Mouse (Mus musculus) midbrain, embryonic 15.5 days (tissue): ENCODE results near the gene Kctd13. TPM values are rescaled to one million over a fixed set of nuclear protein-coding genes. Genes with fewer than 3 reads are reported as not detected.

Experiments used
- ATAC-seq: fragments of 200-750 bp; cut with Nextera tagmentation; replicated peaks from 2 replicates; pipeline ENCODE4 v1.8.0; 2017; ENCODE audit warnings: moderate TSS enrichment
- H3K27ac ChIP-seq: fragments of 300-500 bp; sonication (generic); 2 replicates; pipeline ENCODE4 v1.5.1; 2015; ENCODE audit warnings: mild to moderate bottlenecking, inconsistent platforms
- H3K27me3 ChIP-seq: fragments of 300-500 bp; sonication (generic); replicated peaks from 2 replicates; pipeline ENCODE4 v1.6.1; 2015; ENCODE audit warnings: inconsistent platforms
- H3K36me3 ChIP-seq: fragments of 300-500 bp; sonication (generic); replicated peaks from 2 replicates; pipeline ENCODE4 v1.6.1; 2015; ENCODE audit warnings: inconsistent platforms
- H3K4me1 ChIP-seq: fragments of 300-500 bp; sonication (generic); 2 replicates; pipeline ENCODE4 v1.6.1; 2015; ENCODE audit warnings: inconsistent platforms
- H3K4me2 ChIP-seq: fragments of 300-500 bp; sonication (generic); 2 replicates; pipeline ENCODE4 v1.6.1; 2015; ENCODE audit warnings: inconsistent platforms, mild to moderate bottlenecking, moderate library complexity
- H3K4me3 ChIP-seq: fragments of 300-500 bp; sonication (generic); 2 replicates; pipeline ENCODE4 v1.5.1; 2015; ENCODE audit warnings: mild to moderate bottlenecking, inconsistent platforms
- H3K9ac ChIP-seq: fragments of 300-500 bp; sonication (generic); 2 replicates; pipeline ENCODE4 v1.6.1; 2015; ENCODE audit warnings: mild to moderate bottlenecking, inconsistent platforms
- H3K9me3 ChIP-seq: fragments of 300-500 bp; sonication (generic); 2 replicates; pipeline ENCODE4 v1.6.1; 2016; ENCODE audit warnings: inconsistent platforms
- WGBS: fragments of 180-500 bp; shearing (Covaris S2); methylation state at CpG from one replicate; pipeline ENCODE4 v1.1.7; 2015; ENCODE audit warnings: mixed read lengths; 5-methylcytosine and 5-hydroxymethylcytosine counted together
- polyA plus RNA-seq: library from polyadenylated mRNA; unstranded; fragments of >200 nt; fragmentation: Nextera tagmentation; extraction: Ambion mirVana; gene quantifications from 2 replicates; pipeline ENCODE4 v1.2.1, GENCODE M21; 2015

Kctd13 gene
- polyA plus RNA-seq, 1 experiment from 2014 or later, result 133 TPM

DNA sequence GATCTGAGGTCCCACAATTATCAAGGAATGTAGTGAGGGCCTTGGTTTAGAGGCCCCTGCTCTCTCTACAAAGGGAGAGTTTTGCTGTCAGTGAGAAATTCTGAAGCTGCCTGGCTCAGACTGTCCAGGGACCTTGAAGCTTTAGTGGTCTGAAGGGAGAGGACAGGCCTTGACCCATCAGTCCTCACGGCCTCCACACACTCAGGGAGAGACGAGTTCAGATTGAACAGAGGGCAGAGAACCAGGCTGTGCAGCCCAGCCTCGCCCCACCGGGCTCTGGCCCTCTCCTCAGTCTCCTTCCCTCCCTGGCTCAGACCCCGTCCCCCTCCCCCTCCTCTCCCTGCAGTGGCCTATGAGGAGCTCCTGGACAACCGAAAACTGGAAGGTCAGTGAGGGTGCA, 38.7 kb downstream of the Kctd13 start:
- H3K27ac ChIP-seq, result no peak overlapping the region
- peaks cover 58% of the 10 kb centered on the region for H3K36me3 ChIP-seq
- H3K9me3 ChIP-seq, result no peaks in the 10 kb centered on the region
- no peak for ATAC-seq
- H3K9ac ChIP-seq, result no peak overlapping the region
- peaks cover 2% of the 10 kb centered on the region; the same call in 1 of the 2 replicates for H3K27me3 ChIP-seq
- H3K4me1 ChIP-seq, result no peaks in the 10 kb centered on the region
- 47% methylated on average over 6 of the region's 6 CpGs for WGBS
- H3K4me2 ChIP-seq, result no peak overlapping the region
- H3K4me3 ChIP-seq, result no peak overlapping the region

DNA sequence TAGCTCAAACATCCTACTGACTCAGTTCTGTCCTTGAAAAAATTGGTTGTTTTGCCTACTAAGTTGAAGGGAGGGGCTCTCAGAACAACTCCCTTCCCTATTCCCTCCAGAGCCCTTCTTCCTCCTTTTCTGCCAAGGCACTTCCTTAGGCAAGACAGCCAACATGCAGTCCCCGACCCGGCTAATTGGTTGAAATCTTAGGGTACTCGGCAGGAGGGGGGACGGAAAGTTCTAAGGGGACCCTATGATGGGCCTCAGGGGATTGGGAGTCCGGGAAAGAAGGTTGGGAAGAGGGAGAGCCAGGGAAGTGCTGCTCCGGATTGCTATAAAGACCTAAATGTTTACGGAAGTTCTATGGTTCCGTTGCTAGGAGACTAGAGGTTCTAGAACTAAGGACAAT, 46.8 kb downstream of the Kctd13 start:
- H3K4me3 ChIP-seq, result peak overlapping the region; percentile 90
- WGBS, result 14% methylated on average over 8 of the region's 8 CpGs
- peaks cover 17% of the 10 kb centered on the region for H3K4me1 ChIP-seq
- H3K9me3 ChIP-seq, result no peaks in the 10 kb centered on the region
- no peaks in the 10 kb centered on the region for H3K27me3 ChIP-seq
- H3K27ac ChIP-seq, result peak overlapping the region; percentile 98; the same call in 1 of the 2 replicates
- ATAC-seq, result peak; percentile 16; the same call in 1 of the 2 replicates
- H3K4me2 ChIP-seq, result peak overlapping the region; percentile 82
- no peak overlapping the region for H3K9ac ChIP-seq
- peaks cover 29% of the 10 kb centered on the region for H3K36me3 ChIP-seq

- H3K36me3 ChIP-seq, result peaks cover 27% of the 10 kb centered on the region
- peaks cover 17% of the 10 kb centered on the region for H3K4me1 ChIP-seq
- H3K4me2 ChIP-seq, result peak within 1 kb of the TSS; percentile 82
- WGBS, result 0% methylated on average over 1 of the region's 1 CpGs
- H3K27me3 ChIP-seq, result no peaks in the 10 kb centered on the region
- no peaks in the 10 kb centered on the region for H3K9me3 ChIP-seq
- ATAC-seq, result no peak
- peak within 1 kb of the TSS; percentile 98 for H3K27ac ChIP-seq
- peak within 1 kb of the TSS; percentile 90 for H3K4me3 ChIP-seq
- peak within 1 kb of the TSS; percentile 95 for H3K9ac ChIP-seq
Measured at GRCm38 (mm10) chr7:126975893-126975949, 47.0 kb downstream of the Kctd13 start, which contains the start of gene Cdipt. Gene Cdipt, plus strand, starts transcription at chr7:126975914.

GRCm38 (mm10) chr7:126975950-126976866, 47.5 kb downstream of the Kctd13 start, which contains the start of gene Cdiptos:
Gene Cdiptos, minus strand, starts transcription at chr7:126976098.
- peak within 1 kb of the TSS; percentile 95 for H3K9ac ChIP-seq
- H3K9me3 ChIP-seq, result no peaks in the 10 kb centered on the region
- ATAC-seq, result peak; percentile 95
- H3K36me3 ChIP-seq, result peaks cover 24% of the 10 kb centered on the region
- peaks cover 17% of the 10 kb centered on the region for H3K4me1 ChIP-seq
- peak within 1 kb of the TSS; percentile 82 for H3K4me2 ChIP-seq
- H3K27me3 ChIP-seq, result no peaks in the 10 kb centered on the region
- 0% methylated on average over 55 of the region's 55 CpGs for WGBS
- H3K4me3 ChIP-seq, result peak within 1 kb of the TSS; percentile 90
- H3K27ac ChIP-seq, result peak within 1 kb of the TSS; percentile 98

DNA sequence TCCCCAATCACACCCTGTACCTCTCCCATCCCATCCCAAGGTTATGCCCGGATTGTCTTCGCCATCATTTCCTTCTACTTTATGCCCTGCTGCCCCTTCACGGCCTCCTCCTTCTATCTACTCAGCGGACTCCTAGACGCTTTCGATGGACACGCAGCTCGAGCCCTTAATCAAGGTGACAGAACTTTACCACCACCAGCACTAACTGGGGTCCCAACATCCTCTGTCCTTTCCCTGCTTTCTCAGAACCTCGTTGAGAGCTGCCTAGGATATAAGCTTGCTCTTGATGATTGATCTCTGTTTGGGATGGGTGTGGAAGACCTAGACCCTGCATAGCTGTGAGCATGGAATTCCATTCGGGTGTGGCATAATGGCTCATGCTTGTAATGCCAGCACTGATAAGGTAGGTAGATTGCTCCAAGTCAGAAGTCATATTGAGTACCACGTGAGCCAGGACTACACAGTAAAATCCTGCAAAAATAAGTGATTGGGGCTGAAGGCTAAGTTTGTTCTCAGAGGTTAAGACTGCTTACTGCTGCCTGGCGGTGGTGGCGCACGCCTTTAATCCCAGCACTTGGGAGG, 48.3 kb downstream of the Kctd13 start:
- Histone ChIP-seq H3K36me3 (peaks cover 26% of the 10 kb centered on the region; the same call in 1 of the 2 replicates), H3K4me3 (peak overlapping the region; percentile 90), H3K9me3 (no peaks in the 10 kb centered on the region), H3K4me1 (peaks cover 17% of the 10 kb centered on the region), H3K27ac (peak overlapping the region; percentile 98), H3K4me2 (peak overlapping the region; percentile 82), H3K9ac (peak overlapping the region; percentile 95), H3K27me3 (no peaks in the 10 kb centered on the region)
- WGBS, result 27% methylated on average over 14 of the region's 14 CpGs
- ATAC-seq, result no peak

DNA sequence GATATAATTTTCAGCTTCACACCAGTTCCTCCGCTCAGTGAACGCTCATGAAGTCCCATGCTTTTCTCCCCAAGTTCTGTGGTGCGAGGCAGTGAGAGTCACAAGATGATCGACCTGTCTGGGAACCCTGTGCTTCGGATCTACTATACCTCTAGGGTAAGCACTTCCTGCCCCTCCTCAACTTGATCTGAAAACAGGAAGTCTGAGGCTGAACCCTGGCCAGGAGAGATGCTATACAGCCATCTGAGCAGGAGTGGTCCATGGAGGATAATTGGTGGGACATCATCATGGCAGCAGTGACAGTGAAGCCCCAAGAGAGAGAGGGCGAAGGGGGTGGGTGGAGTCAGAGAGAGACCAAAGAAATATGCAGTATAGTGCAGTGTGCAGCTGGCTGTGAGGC, 50.2 kb downstream of the Kctd13 start:
- no peaks in the 10 kb centered on the region for H3K27me3 ChIP-seq
- no peak overlapping the region for H3K4me3 ChIP-seq
- no peak overlapping the region for H3K4me2 ChIP-seq
- no peak overlapping the region for H3K9ac ChIP-seq
- H3K4me1 ChIP-seq, result peaks cover 17% of the 10 kb centered on the region
- H3K9me3 ChIP-seq, result no peaks in the 10 kb centered on the region
- no peak for ATAC-seq
- H3K27ac ChIP-seq, result no peak overlapping the region
- peaks cover 26% of the 10 kb centered on the region; the same call in 1 of the 2 replicates for H3K36me3 ChIP-seq
- 90% methylated on average over 6 of the region's 6 CpGs for WGBS

DNA sequence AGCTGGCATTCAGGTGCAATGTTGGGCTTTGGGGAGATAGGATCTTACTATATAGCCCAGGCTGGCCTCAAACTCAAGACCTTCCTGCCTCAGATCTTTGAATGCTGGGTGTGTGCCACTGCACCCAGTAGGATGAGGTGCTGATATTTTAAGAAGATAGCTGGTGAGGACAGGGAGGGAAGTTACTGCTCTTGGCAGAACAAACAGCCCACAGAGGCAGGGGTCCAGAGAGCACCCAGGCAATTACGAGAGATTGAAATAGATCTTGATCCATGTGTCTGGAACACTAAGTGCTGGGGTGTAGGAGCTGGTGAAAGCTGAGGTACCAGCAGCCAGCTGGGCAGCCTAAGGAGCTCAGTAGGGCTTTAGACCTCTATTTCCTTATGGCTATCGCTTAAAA, 52.9 kb downstream of the Kctd13 start:
- no peak overlapping the region for H3K9ac ChIP-seq
- no peak overlapping the region for H3K4me3 ChIP-seq
- no peaks in the 10 kb centered on the region for H3K9me3 ChIP-seq
- peaks cover 26% of the 10 kb centered on the region; the same call in 1 of the 2 replicates for H3K36me3 ChIP-seq
- 84% methylated on average over 2 of the region's 2 CpGs for WGBS
- ATAC-seq, result no peak
- H3K27me3 ChIP-seq, result no peaks in the 10 kb centered on the region
- peaks cover 17% of the 10 kb centered on the region for H3K4me1 ChIP-seq
- no peak overlapping the region for H3K27ac ChIP-seq
- no peak overlapping the region for H3K4me2 ChIP-seq

- H3K4me2 ChIP-seq, result no peak overlapping the region
- H3K27ac ChIP-seq, result no peak overlapping the region
- no peak overlapping the region for H3K9ac ChIP-seq
- H3K9me3 ChIP-seq, result no peaks in the 10 kb centered on the region
- peaks cover 15% of the 10 kb centered on the region for H3K4me1 ChIP-seq
- 90% methylated on average over 4 of the region's 4 CpGs for WGBS
- no peak for ATAC-seq
- H3K4me3 ChIP-seq, result no peak overlapping the region
- no peaks in the 10 kb centered on the region for H3K27me3 ChIP-seq
- peaks cover 26% of the 10 kb centered on the region; the same call in 1 of the 2 replicates for H3K36me3 ChIP-seq
Measured at GRCm38 (mm10) chr7:126982054-126982453, 53.4 kb downstream of the Kctd13 start.

DNA sequence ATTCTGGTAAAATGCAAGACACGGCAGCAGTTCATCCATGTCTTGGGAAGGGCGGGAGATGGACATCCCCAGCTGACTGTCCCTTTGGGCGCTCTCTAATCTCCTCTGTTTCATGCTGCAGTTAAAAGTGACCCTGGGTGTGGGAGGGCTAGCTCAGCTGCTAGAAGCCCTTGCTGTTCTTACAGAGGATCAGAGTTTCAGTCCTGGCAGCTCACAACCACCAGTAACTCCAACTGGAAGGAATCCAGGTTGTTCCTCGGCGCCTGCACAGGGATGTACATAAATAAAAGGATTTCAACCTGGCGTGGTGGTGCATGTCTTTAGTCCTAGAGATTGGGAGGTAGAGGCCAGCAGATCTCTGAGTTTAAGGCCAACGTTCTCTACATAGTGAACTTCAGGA, 54.4 kb downstream of the Kctd13 start:
- Histone ChIP-seq H3K9ac (no peak overlapping the region), H3K27me3 (no peaks in the 10 kb centered on the region), H3K27ac (no peak overlapping the region), H3K4me3 (no peak overlapping the region), H3K36me3 (peaks cover 24% of the 10 kb centered on the region; the same call in 1 of the 2 replicates), H3K4me2 (no peak overlapping the region), H3K9me3 (no peaks in the 10 kb centered on the region), H3K4me1 (peaks cover 4% of the 10 kb centered on the region; the same call in 1 of the 2 replicates)
- no peak for ATAC-seq
- 88% methylated on average over 7 of the region's 7 CpGs for WGBS

GRCm38 (mm10) chr7:126984667-126985444, 56.2 kb downstream of the Kctd13 start:
- no peak overlapping the region for H3K4me3 ChIP-seq
- H3K4me1 ChIP-seq, result no peaks in the 10 kb centered on the region
- H3K4me2 ChIP-seq, result no peak overlapping the region
- 65% methylated on average over 10 of the region's 10 CpGs for WGBS
- H3K9me3 ChIP-seq, result no peaks in the 10 kb centered on the region
- ATAC-seq, result no peak
- no peak overlapping the region for H3K27ac ChIP-seq
- no peak overlapping the region for H3K9ac ChIP-seq
- peaks cover 7% of the 10 kb centered on the region; the same call in 1 of the 2 replicates for H3K36me3 ChIP-seq
- no peaks in the 10 kb centered on the region for H3K27me3 ChIP-seq

GRCm38 (mm10) chr7:126986319-126986718, 57.6 kb downstream of the Kctd13 start:
- H3K4me3 ChIP-seq, result no peak overlapping the region
- no peak overlapping the region for H3K4me2 ChIP-seq
- H3K36me3 ChIP-seq, result 0 out of 2 replicates have a peak, but pooled peaks cover 2% of the 10 kb centered on the region
- H3K27me3 ChIP-seq, result no peaks in the 10 kb centered on the region
- H3K9ac ChIP-seq, result no peak overlapping the region
- no peaks in the 10 kb centered on the region for H3K9me3 ChIP-seq
- no peak for ATAC-seq
- no peaks in the 10 kb centered on the region for H3K4me1 ChIP-seq
- 41% methylated on average over 9 of the region's 9 CpGs for WGBS
- no peak overlapping the region for H3K27ac ChIP-seq

- Histone ChIP-seq H3K4me3 (no peak overlapping the region), H3K4me2 (no peak overlapping the region), H3K27me3 (no peaks in the 10 kb centered on the region), H3K9me3 (no peaks in the 10 kb centered on the region), H3K36me3 (no peaks in the 10 kb centered on the region), H3K27ac (no peak overlapping the region), H3K4me1 (no peaks in the 10 kb centered on the region), H3K9ac (no peak overlapping the region)
- ATAC-seq, result no peak
- 72% methylated on average over 8 of the region's 8 CpGs for WGBS
Measured at GRCm38 (mm10) chr7:126988816-126989215, 60.1 kb downstream of the Kctd13 start.
